Mouse (Mus musculus) ES-Bruce4 (cell line): ENCODE measurements at regions not wholly inside any gene's neighbourhood (a gene's known extent, or its start where the extent isn't known, plus 50 kb on each side); places are given as distances from the start of the nearest gene placed in this dataset.

ENCODE experiments used
- CTCF ChIP-seq: IDR thresholded peaks from one replicate; pipeline ENCODE4 v1.8.1; 2011; ENCODE audit warnings: low read depth, low read length
- EP300 ChIP-seq: IDR thresholded peaks from 2 replicates; pipeline ENCODE4 v1.6.1; 2011; ENCODE audit warnings: low read depth, low read length; ENCODE audit not compliant: insufficient read depth
- POLR2A ChIP-seq: IDR thresholded peaks from one replicate; pipeline ENCODE4 v1.8.1; 2011; ENCODE audit warnings: low read length; ENCODE audit not compliant: insufficient read depth

DNA sequence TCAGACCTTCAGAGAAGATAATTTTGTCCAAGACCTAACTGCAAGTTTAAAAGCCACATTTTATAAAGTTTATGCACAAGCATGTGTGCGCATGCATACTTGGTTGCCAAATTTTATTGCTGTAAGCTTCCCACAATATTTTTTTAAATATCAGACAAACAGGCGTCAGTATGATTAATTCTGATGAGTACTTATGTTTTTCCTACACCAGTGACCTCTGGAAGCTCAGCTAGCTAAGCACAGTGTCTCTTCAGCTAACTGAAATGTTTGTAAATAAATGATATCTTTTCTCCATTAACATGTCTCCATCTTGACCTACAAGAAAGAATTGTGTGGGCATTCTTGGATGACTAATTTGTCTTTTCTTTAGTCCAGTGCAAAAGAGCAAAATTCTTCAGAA is 168.6 kb upstream of the Ahr start:
- no peak for TF ChIP-seq CTCF
- no peak for TF ChIP-seq POLR2A
- no peak for TF ChIP-seq EP300
